Mouse (Mus musculus) lung, adult 2 months (tissue): Measurements from ENCODE around the gene Snx7.

ENCODE experiments used
- CTCF ChIP-seq: fragments of 200-500 bp; IDR thresholded peaks from 2 replicates; pipeline ENCODE4 v1.5.1; 2011; ENCODE audit warnings: mild to moderate bottlenecking, low read length, control low read depth; ENCODE audit not compliant: insufficient read depth
- POLR2A ChIP-seq: fragments of 200-500 bp; IDR thresholded peaks from 2 replicates; pipeline ENCODE4 v1.6.1; 2011; ENCODE audit warnings: low read depth, mild to moderate bottlenecking, control low read depth, low read length, borderline replicate concordance; ENCODE audit errors: extremely low read depth

GRCm38 (mm10) chr3:117862951-117863350 lies 5.8 kb downstream of the Snx7 start:
- TF ChIP-seq CTCF (no peak), POLR2A (no peak)
